Mouse (Mus musculus) right cerebral cortex, adult 2 months (tissue): Measurements from ENCODE around the gene Fxyd4.

Source experiments
- DNase-seq, 2 experiments: peaks; one replicate each; pipeline ENCODE4 v3.0.0; 2021 to 2022; ENCODE audit warnings: low spot score in 2 of 2

Fxyd4 gene

DNA sequence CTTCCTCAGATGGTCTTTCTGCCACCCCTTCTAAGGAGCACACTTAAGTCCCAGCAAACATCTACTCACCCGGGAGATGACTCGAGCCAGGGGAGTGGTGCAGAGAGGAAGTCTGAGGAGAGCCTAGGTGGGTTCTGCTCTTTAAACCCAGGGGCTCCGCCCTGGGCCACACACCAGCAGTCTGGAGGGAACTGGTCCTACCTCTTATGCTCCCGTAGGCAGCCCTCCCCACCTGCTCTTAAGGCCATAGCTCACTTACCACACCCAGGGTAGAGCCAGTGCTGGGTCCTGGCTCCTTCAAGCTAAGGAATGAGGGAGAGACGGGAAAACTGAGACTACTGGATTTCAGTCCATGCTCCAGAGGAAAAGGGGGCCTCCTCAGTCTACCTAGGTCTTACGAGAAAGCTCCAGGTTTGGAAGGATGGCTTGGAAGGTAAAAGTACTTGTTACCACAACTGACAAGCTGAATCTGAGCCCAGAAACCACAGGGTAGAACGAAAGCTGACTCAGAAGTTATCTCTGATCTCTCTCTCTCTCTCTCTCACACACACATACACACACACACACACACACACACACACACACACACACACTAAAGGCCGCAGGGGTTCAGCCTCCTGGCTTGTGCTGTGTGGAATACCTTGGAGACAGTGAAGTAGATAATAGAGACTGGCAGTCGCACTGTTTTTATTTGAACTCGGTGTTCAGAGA is at the start of gene Fxyd4:
Gene Fxyd4, minus strand, starts transcription at position 471 of the 711 bp plus-strand sequence.
- no peak for DNase-seq

DNA sequence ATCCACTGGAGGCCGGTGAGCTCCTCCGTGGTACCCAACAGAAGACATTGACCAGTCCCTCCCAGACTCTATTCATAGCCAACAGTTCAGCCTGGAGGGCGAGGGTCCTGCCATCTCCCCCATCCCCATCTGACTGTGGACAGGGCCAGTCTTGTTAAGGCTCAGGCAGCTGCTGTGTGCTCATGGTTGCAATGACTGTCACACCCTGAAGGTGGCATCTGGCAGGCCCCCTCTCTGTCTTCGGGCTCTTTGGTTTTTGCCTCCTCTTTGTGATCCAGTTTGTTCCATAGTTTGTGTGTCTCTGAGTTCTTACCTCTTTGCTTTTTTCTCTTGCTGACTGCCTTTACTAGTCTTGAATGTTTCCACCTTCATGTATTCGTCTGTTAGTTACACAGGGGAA is 49.7 kb upstream of the Fxyd4 start:
- no peak for DNase-seq

- DNase-seq = no peak
These were observed 29.2 kb upstream of the Fxyd4 start for GRCm38 (mm10) chr6:117966729-117967128.

DNA sequence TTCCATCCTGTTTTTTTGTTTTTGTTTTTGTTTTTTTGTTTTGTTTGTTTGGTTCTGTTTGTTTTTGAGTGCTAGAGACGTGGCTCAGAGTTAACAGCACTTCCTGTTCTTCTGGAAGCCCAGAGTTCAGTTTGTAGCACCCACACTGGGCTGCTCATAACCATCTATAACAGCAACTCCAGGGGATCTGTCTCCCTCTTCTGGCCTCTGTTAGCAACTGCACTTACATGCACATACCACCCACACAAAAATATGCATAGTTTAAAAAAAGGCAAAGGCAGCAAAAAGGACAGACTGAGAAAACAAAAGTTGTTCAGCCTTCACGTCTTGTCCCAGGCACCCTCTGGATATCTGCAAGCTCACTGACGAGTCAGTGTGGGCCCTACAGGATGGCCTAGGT is 25.7 kb upstream of the Fxyd4 start:
- DNase-seq = no peak

GRCm38 (mm10) chr6:117956851-117957501 is 19.5 kb upstream of the Fxyd4 start:
- DNase-seq = no peak

DNA sequence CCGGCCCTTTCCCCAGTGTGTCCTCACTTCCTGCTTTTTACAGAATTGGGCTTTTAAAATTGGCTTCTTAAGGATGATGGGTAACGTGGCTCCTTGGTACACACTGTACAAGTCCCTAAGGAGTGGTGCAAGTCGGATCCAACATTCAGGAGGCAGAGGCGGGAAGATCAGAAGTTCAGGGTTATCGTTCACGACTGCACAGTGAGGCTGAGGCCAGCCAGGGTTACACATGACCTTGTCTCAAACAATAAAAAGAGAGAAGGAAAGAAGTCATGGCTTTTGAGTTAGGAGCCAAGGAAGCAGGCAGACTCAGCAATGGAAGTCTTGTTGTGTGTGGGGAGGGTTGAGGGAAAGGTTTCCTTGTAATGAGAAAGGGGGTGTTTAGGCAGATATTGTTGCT is 18.7 kb upstream of the Fxyd4 start:
- no peak for DNase-seq

- DNase-seq = no peak
These were observed 14.8 kb upstream of the Fxyd4 start for GRCm38 (mm10) chr6:117952330-117952729.

- DNase-seq = no peak
These were observed 6.4 kb upstream of the Fxyd4 start for GRCm38 (mm10) chr6:117943899-117944298.

DNA sequence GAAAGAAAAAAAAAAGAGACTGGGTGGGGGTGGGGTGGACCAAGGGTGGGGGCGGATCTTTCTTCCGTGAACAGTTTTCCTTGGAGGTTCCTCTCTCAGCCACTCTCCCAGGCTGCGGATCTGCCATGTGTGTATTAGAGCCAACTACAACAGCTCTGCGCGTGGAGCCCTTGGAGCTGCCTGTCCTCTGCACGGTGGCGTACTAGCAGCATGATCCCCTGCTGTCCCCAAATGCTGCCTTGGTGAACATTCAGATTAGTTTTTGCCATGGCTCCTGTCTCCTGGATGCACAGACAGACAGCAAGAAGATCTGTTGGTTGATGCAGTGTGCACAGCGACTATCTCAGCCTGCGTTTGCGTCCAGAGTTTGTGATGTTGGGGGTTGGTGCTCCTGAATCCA is 5.3 kb upstream of the Fxyd4 start:
- DNase-seq = peak in 1 of 2 experiments; percentile 35

DNA sequence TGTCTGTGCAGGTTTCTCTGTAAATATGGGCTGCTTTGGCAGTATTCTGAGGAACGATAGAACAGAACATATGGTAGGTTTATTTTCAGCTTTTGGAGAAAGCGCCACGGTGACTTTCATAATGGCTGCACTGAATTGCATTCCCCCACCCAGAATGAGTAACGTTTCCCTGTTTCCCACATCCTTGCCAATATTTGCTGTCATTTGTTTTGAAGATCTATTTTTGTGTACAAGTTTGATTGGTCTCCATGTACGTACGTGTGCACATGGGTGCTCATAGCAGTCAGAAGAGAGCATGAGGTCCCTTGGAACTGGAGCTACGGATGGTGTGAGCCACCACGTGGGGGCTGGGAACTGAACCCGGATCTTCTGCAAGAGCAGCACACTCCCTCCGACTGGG is 1.5 kb upstream of the Fxyd4 start:
- DNase-seq = peak; percentile 36 to 45

- no peak for DNase-seq
These were observed 1.5 kb downstream of the Fxyd4 start for GRCm38 (mm10) chr6:117935681-117936612.

- DNase-seq = no peak
These were observed 3.2 kb downstream of the Fxyd4 start for GRCm38 (mm10) chr6:117934301-117934700.

DNA sequence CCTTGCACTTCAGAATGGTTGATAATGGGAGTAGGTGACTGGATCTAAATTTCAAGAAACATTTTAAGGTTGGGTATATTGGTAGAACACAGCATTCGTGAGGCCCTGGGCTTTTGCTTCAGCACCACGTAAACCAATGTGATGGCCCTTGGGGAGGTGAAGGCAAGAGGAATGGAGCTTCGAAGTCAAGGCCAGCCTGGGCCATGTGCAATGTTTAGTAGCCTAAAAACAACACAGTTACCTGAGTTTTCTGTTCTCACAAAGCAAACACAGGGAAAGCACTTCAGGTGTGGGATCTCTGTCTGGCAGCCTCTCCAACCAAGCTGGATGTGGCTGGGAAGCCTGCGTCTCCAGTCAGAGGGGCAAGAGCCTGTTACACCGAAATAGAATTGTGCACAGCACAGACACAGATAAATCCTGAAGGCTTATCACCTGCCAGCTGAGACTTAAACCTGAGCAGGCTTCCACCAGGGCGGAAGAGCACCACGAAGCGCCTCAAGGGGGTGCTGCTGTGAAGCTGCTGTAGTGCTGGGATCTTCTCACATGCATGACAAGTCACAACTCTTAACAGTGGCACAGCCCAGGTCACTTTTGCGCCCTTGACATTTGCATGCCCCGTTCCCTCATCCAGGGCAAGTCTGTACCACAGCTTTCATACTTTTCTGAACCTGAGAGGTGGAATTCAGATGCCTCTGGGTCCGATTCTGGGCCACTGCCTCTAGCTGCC is 5.0 kb downstream of the Fxyd4 start:
- no peak for DNase-seq

DNA sequence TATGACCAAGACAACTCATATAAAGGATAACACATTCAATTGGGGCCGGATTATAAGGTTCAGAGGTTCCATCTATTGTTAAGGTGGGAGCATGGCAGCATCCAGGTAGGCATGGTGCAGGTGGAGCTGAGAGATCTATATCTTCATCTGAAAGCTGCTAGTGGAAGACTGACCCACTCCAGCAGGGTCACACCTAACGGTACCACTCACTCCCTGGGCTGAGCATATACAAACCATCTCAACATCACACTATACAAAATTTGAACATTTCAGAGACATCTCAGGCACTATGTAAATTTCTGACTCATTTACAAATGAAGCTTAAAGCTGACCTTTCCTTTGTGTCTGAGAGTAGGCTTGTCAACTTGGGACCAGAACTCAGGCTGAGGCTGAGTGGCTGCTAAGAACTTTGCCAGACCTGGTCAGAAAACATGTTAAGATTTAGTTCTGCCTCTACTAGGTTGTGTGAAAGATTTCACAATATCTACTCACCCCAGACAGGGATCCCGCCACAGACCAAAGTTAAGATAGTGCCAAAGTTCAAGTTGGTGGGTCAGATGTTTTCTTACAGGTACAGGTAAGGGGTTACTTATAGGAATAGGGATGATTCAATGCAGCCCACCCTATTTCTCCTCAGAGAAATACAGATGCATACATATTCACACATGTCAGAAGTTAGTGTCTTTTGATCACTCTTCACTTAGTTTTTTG is 7.4 kb downstream of the Fxyd4 start:
- DNase-seq = no peak

- no peak for DNase-seq
These were observed 8.7 kb downstream of the Fxyd4 start for GRCm38 (mm10) chr6:117928746-117929145.

- no peak for DNase-seq
These were observed 9.5 kb downstream of the Fxyd4 start for GRCm38 (mm10) chr6:117927955-117928354.

- DNase-seq = no peak
These were observed 10.5 kb downstream of the Fxyd4 start for GRCm38 (mm10) chr6:117926871-117927491.

DNA sequence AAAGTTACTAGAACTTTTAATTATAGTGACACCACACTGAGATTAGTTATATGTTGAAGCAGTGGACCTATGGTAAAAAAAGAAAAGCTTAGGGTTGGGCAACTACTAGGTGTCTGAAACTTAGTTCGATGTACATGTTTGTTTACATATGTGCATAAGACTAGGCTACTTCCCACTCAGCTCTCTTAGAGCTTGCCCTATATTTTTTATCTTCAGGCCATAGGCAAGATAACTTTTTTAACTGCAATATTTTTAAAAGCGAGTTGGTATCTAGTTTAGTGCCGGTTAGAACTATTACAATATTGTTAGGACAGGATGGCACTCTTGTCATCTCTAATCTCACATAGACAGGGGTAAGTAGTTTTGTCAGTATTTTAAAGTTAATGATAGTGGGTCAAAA is 15.5 kb downstream of the Fxyd4 start:
- DNase-seq = no peak

- DNase-seq = no peak
These were observed 16.5 kb downstream of the Fxyd4 start for GRCm38 (mm10) chr6:117920659-117921640.
